Mouse (Mus musculus): ENCODE results near the gene Arl5c. TPM values are rescaled to one million over a fixed set of nuclear protein-coding genes. Genes with fewer than 3 reads are reported as not detected.

The Arl5c gene
- polyA plus RNA-seq, 1 experiment from 2014 or later = 6.2 TPM

- Histone ChIP-seq H3K4me2 (ENCODE audit: low read depth, low read length) (no peak overlapping the region), H3K27me3 (ENCODE audit: control insufficient read depth, insufficient read depth, low read depth, low read length) (no peaks in the 10 kb centered on the region), H3K4me1 (replicated peaks; ENCODE audit: control insufficient read depth, insufficient read depth, low read length) (peaks cover 6% of the 10 kb centered on the region; the same call in 1 of the 2 replicates), H3K9ac (ENCODE audit: low read length) (no peak overlapping the region), H3K36me3 (ENCODE audit: control insufficient read depth, insufficient read depth, low read length) (no peaks in the 10 kb centered on the region), H3K9me3 (ENCODE audit: control insufficient read depth, low read length) (no peaks in the 10 kb centered on the region), H3K27ac (ENCODE audit: low read length) (no peak overlapping the region), H3K4me3 (ENCODE audit: low read length) (no peak overlapping the region)
- WGBS = 83% methylated on average over 13 of the region's 13 CpGs
- no peak for ATAC-seq (ENCODE audit: low read depth)
Measured at GRCm38 (mm10) chr11:97978392-97978791, 17.6 kb downstream of the Arl5c start.

GRCm38 (mm10) chr11:97977797-97978196, 18.2 kb downstream of the Arl5c start:
- peaks cover 6% of the 10 kb centered on the region; the same call in 1 of the 2 replicates for H3K4me1 ChIP-seq (replicated peaks; ENCODE audit: control insufficient read depth, insufficient read depth, low read length)
- no peak overlapping the region for H3K9ac ChIP-seq (ENCODE audit: low read length)
- H3K36me3 ChIP-seq (ENCODE audit: control insufficient read depth, insufficient read depth, low read length) = no peaks in the 10 kb centered on the region
- no peak overlapping the region for H3K27ac ChIP-seq (ENCODE audit: low read length)
- H3K27me3 ChIP-seq (ENCODE audit: control insufficient read depth, insufficient read depth, low read depth, low read length) = no peaks in the 10 kb centered on the region
- no peaks in the 10 kb centered on the region for H3K9me3 ChIP-seq (ENCODE audit: control insufficient read depth, low read length)
- no peak overlapping the region for H3K4me3 ChIP-seq (ENCODE audit: low read length)
- WGBS = 63% methylated on average over 5 of the region's 5 CpGs
- ATAC-seq (ENCODE audit: low read depth) = no peak
- no peak overlapping the region for H3K4me2 ChIP-seq (ENCODE audit: low read depth, low read length)

- H3K27ac ChIP-seq (ENCODE audit: low read length) = no peak overlapping the region
- no peaks in the 10 kb centered on the region for H3K27me3 ChIP-seq (ENCODE audit: control insufficient read depth, insufficient read depth, low read depth, low read length)
- H3K4me1 ChIP-seq (replicated peaks; ENCODE audit: control insufficient read depth, insufficient read depth, low read length) = peaks cover 2% of the 10 kb centered on the region; the same call in 1 of the 2 replicates
- H3K4me3 ChIP-seq (ENCODE audit: low read length) = no peak overlapping the region
- 84% methylated on average over 5 of the region's 5 CpGs for WGBS
- no peaks in the 10 kb centered on the region for H3K36me3 ChIP-seq (ENCODE audit: control insufficient read depth, insufficient read depth, low read length)
- no peak overlapping the region for H3K4me2 ChIP-seq (ENCODE audit: low read depth, low read length)
- no peak overlapping the region for H3K9ac ChIP-seq (ENCODE audit: low read length)
- ATAC-seq (ENCODE audit: low read depth) = no peak
- H3K9me3 ChIP-seq (ENCODE audit: control insufficient read depth, low read length) = no peaks in the 10 kb centered on the region
Measured at GRCm38 (mm10) chr11:97974746-97975145, 21.2 kb downstream of the Arl5c start.

- Histone ChIP-seq H3K4me1 (replicated peaks; ENCODE audit: control insufficient read depth, insufficient read depth, low read length) (peaks cover 2% of the 10 kb centered on the region; the same call in 1 of the 2 replicates), H3K4me2 (ENCODE audit: low read depth, low read length) (no peak overlapping the region), H3K9me3 (ENCODE audit: control insufficient read depth, low read length) (no peaks in the 10 kb centered on the region), H3K27ac (ENCODE audit: low read length) (no peak overlapping the region), H3K9ac (ENCODE audit: low read length) (no peak overlapping the region), H3K36me3 (ENCODE audit: control insufficient read depth, insufficient read depth, low read length) (no peaks in the 10 kb centered on the region), H3K27me3 (ENCODE audit: control insufficient read depth, insufficient read depth, low read depth, low read length) (no peaks in the 10 kb centered on the region), H3K4me3 (ENCODE audit: low read length) (no peak overlapping the region)
- WGBS = 83% methylated on average over 5 of the region's 5 CpGs
- no peak for ATAC-seq (ENCODE audit: low read depth)
Measured at GRCm38 (mm10) chr11:97974141-97974540, 21.8 kb downstream of the Arl5c start.

- ATAC-seq (ENCODE audit: low read depth) = no peak
- H3K36me3 ChIP-seq (ENCODE audit: control insufficient read depth, insufficient read depth, low read length) = no peaks in the 10 kb centered on the region
- no peak overlapping the region for H3K4me3 ChIP-seq (ENCODE audit: low read length)
- peaks cover 2% of the 10 kb centered on the region; the same call in 1 of the 2 replicates for H3K4me1 ChIP-seq (replicated peaks; ENCODE audit: control insufficient read depth, insufficient read depth, low read length)
- H3K27ac ChIP-seq (ENCODE audit: low read length) = no peak overlapping the region
- H3K9me3 ChIP-seq (ENCODE audit: control insufficient read depth, low read length) = no peaks in the 10 kb centered on the region
- no peak overlapping the region for H3K9ac ChIP-seq (ENCODE audit: low read length)
- 72% methylated on average over 2 of the region's 2 CpGs for WGBS
- H3K27me3 ChIP-seq (ENCODE audit: control insufficient read depth, insufficient read depth, low read depth, low read length) = no peaks in the 10 kb centered on the region
- H3K4me2 ChIP-seq (ENCODE audit: low read depth, low read length) = no peak overlapping the region
Measured at GRCm38 (mm10) chr11:97972434-97972833, 23.5 kb downstream of the Arl5c start.

GRCm38 (mm10) chr11:97971232-97971631, 24.7 kb downstream of the Arl5c start:
- no peaks in the 10 kb centered on the region for H3K9me3 ChIP-seq (ENCODE audit: control insufficient read depth, low read length)
- H3K27ac ChIP-seq (ENCODE audit: low read length) = no peak overlapping the region
- no peaks in the 10 kb centered on the region for H3K27me3 ChIP-seq (ENCODE audit: control insufficient read depth, insufficient read depth, low read depth, low read length)
- H3K4me2 ChIP-seq (ENCODE audit: low read depth, low read length) = peak overlapping the region; percentile 29; the same call in 1 of the 2 replicates
- peak; percentile 88 for ATAC-seq (ENCODE audit: low read depth)
- H3K4me1 ChIP-seq (replicated peaks; ENCODE audit: control insufficient read depth, insufficient read depth, low read length) = peaks cover 2% of the 10 kb centered on the region; the same call in 1 of the 2 replicates
- H3K9ac ChIP-seq (ENCODE audit: low read length) = no peak overlapping the region
- H3K4me3 ChIP-seq (ENCODE audit: low read length) = no peak overlapping the region
- H3K36me3 ChIP-seq (ENCODE audit: control insufficient read depth, insufficient read depth, low read length) = no peaks in the 10 kb centered on the region
- WGBS = 12% methylated on average over 7 of the region's 7 CpGs

GRCm38 (mm10) chr11:97970771-97971170, 25.2 kb downstream of the Arl5c start:
- Histone ChIP-seq H3K9me3 (ENCODE audit: control insufficient read depth, low read length) (no peaks in the 10 kb centered on the region), H3K27ac (ENCODE audit: low read length) (no peak overlapping the region), H3K27me3 (ENCODE audit: control insufficient read depth, insufficient read depth, low read depth, low read length) (no peaks in the 10 kb centered on the region), H3K36me3 (ENCODE audit: control insufficient read depth, insufficient read depth, low read length) (no peaks in the 10 kb centered on the region), H3K9ac (ENCODE audit: low read length) (no peak overlapping the region), H3K4me1 (replicated peaks; ENCODE audit: control insufficient read depth, insufficient read depth, low read length) (peaks cover 2% of the 10 kb centered on the region; the same call in 1 of the 2 replicates), H3K4me2 (ENCODE audit: low read depth, low read length) (peak overlapping the region; percentile 29; the same call in 1 of the 2 replicates), H3K4me3 (ENCODE audit: low read length) (no peak overlapping the region)
- WGBS = 59% methylated on average over 7 of the region's 7 CpGs
- no peak for ATAC-seq (ENCODE audit: low read depth)

GRCm38 (mm10) chr11:97968385-97968784, 27.6 kb downstream of the Arl5c start:
- no peak for ATAC-seq (ENCODE audit: low read depth)
- Histone ChIP-seq H3K9me3 (ENCODE audit: control insufficient read depth, low read length) (no peaks in the 10 kb centered on the region), H3K27ac (ENCODE audit: low read length) (no peak overlapping the region), H3K4me1 (replicated peaks; ENCODE audit: control insufficient read depth, insufficient read depth, low read length) (peaks cover 2% of the 10 kb centered on the region; the same call in 1 of the 2 replicates), H3K4me3 (ENCODE audit: low read length) (no peak overlapping the region), H3K27me3 (ENCODE audit: control insufficient read depth, insufficient read depth, low read depth, low read length) (no peaks in the 10 kb centered on the region), H3K36me3 (ENCODE audit: control insufficient read depth, insufficient read depth, low read length) (no peaks in the 10 kb centered on the region), H3K4me2 (ENCODE audit: low read depth, low read length) (no peak overlapping the region), H3K9ac (ENCODE audit: low read length) (no peak overlapping the region)
- WGBS = 64% methylated on average over 5 of the region's 5 CpGs

GRCm38 (mm10) chr11:97967114-97967513, 28.9 kb downstream of the Arl5c start:
- no peak overlapping the region for H3K4me3 ChIP-seq (ENCODE audit: low read length)
- no peaks in the 10 kb centered on the region for H3K27me3 ChIP-seq (ENCODE audit: control insufficient read depth, insufficient read depth, low read depth, low read length)
- no peak overlapping the region for H3K9ac ChIP-seq (ENCODE audit: low read length)
- no peaks in the 10 kb centered on the region for H3K9me3 ChIP-seq (ENCODE audit: control insufficient read depth, low read length)
- H3K4me1 ChIP-seq (replicated peaks; ENCODE audit: control insufficient read depth, insufficient read depth, low read length) = peaks cover 2% of the 10 kb centered on the region; the same call in 1 of the 2 replicates
- no peak overlapping the region for H3K4me2 ChIP-seq (ENCODE audit: low read depth, low read length)
- 25% methylated on average over 2 of the region's 2 CpGs for WGBS
- no peaks in the 10 kb centered on the region for H3K36me3 ChIP-seq (ENCODE audit: control insufficient read depth, insufficient read depth, low read length)
- no peak overlapping the region for H3K27ac ChIP-seq (ENCODE audit: low read length)
- no peak for ATAC-seq (ENCODE audit: low read depth)

GRCm38 (mm10) chr11:97960907-97961306, 35.1 kb downstream of the Arl5c start:
- Histone ChIP-seq H3K9me3 (ENCODE audit: control insufficient read depth, low read length) (no peaks in the 10 kb centered on the region), H3K27ac (ENCODE audit: low read length) (no peak overlapping the region), H3K4me2 (ENCODE audit: low read depth, low read length) (no peak overlapping the region), H3K4me1 (replicated peaks; ENCODE audit: control insufficient read depth, insufficient read depth, low read length) (no peaks in the 10 kb centered on the region; the same call in 1 of the 2 replicates), H3K9ac (ENCODE audit: low read length) (no peak overlapping the region), H3K36me3 (ENCODE audit: control insufficient read depth, insufficient read depth, low read length) (no peaks in the 10 kb centered on the region), H3K4me3 (ENCODE audit: low read length) (no peak overlapping the region), H3K27me3 (ENCODE audit: control insufficient read depth, insufficient read depth, low read depth, low read length) (no peaks in the 10 kb centered on the region)
- 94% methylated on average over 1 of the region's 1 CpGs for WGBS
- no peak for ATAC-seq (ENCODE audit: low read depth)
